Mouse (Mus musculus) mouse embryonic stem cell (cell line): Measurements from ENCODE around the gene Trim30c.
"Not testable (repeated sequence)": the region's sequence is repeated elsewhere in the genome, so short reads cannot be mapped to it uniquely, and the experiment has no call there.

Experiments
- in situ Hi-C, 2 experiments: fragments of 300-500 bp; cut with MboI; formaldehyde crosslinking; loops; 1 replicate in 1 of 2; 3 replicates in 1 of 2; pipeline ENCODE4 v1.14.3; 2019 to 2020; ENCODE audit warnings: low sequenced_read_pairs in 2 of 2, low pct_unique_long_range_greater_than_20kb in 1 of 2, mixed read lengths in 1 of 2; ENCODE audit not compliant: unreplicated experiment in 1 of 2

Trim30c gene

GRCm38 (mm10) chr7:104400698-104401097 is at the start of gene Trim30c:
Gene Trim30c (minus strand): TSS chr7:104400837.
- in situ Hi-C loops = no loop called here

- in situ Hi-C loops = no loop called here
Measured at GRCm38 (mm10) chr7:104445961-104446645, 45.5 kb upstream of the Trim30c start.

GRCm38 (mm10) chr7:104404460-104404950 is 3.9 kb upstream of the Trim30c start:
- in situ Hi-C loops = no loop called here

- in situ Hi-C loops = no loop called here
Measured at GRCm38 (mm10) chr7:104401140-104401539, 503 bp upstream of the Trim30c start.

GRCm38 (mm10) chr7:104398492-104398891 is 2.1 kb downstream of the Trim30c start:
- in situ Hi-C loops = no loop called here

GRCm38 (mm10) chr7:104369736-104370414 is 30.8 kb downstream of the Trim30c start, which contains the start of gene Trim30b:
Gene Trim30b (minus strand): TSS chr7:104369884.
- in situ Hi-C loops = no loop called here

GRCm38 (mm10) chr7:104366339-104366738 is 34.3 kb downstream of the Trim30c start:
- in situ Hi-C loops = no loop called here

- in situ Hi-C loops = no loop called here
Measured at GRCm38 (mm10) chr7:104353600-104353967, 47.1 kb downstream of the Trim30c start.

- in situ Hi-C loops = no loop called here
Measured at GRCm38 (mm10) chr7:104352717-104353599, 47.7 kb downstream of the Trim30c start, which contains the start of gene Trim12c. Gene Trim12c (minus strand): TSS chr7:104353362.

GRCm38 (mm10) chr7:104348043-104348442 is 52.6 kb downstream of the Trim30c start:
- in situ Hi-C loops = not testable (repeated sequence)

- in situ Hi-C loops = not testable (repeated sequence)
Measured at GRCm38 (mm10) chr7:104340744-104341143, 59.9 kb downstream of the Trim30c start.

GRCm38 (mm10) chr7:104335547-104335946 is 65.1 kb downstream of the Trim30c start:
- in situ Hi-C loops = not testable (repeated sequence)
